Mouse (Mus musculus): ENCODE results near the gene Tmem53. TPM values are rescaled to one million over a fixed set of nuclear protein-coding genes. Genes with fewer than 3 reads are reported as not detected.
A peak's percentile ranks its signal among the peaks of the same experiment; 100 is the strongest.
"Not testable (repeated sequence)": the region's sequence is repeated elsewhere in the genome, so short reads cannot be mapped to it uniquely, and the experiment has no call there.

Tmem53 gene
- polyA plus RNA-seq, 1 experiment from 2014 or later, result 6.3 TPM

GRCm38 (mm10) chr4:117252755-117253154, 1.0 kb downstream of the Tmem53 start:
- 87% methylated on average over 5 of the region's 5 CpGs for WGBS
- no peak overlapping the region for H3K4me3 ChIP-seq (replicated peaks)
- H3K4me2 ChIP-seq, result peak overlapping the region; percentile 74
- H3K9ac ChIP-seq (replicated peaks), result no peak overlapping the region
- no peak overlapping the region for H3K27ac ChIP-seq (replicated peaks)
- H3K9me3 ChIP-seq (replicated peaks), result no peaks in the 10 kb centered on the region
- peaks cover 20% of the 10 kb centered on the region for H3K4me1 ChIP-seq
- H3K36me3 ChIP-seq, result no peaks in the 10 kb centered on the region
- ATAC-seq (ENCODE audit: low FRiP score), result no peak
- 0 out of 2 replicates have a peak, but pooled peaks cover 4% of the 10 kb centered on the region for H3K27me3 ChIP-seq (replicated peaks)

- H3K9ac ChIP-seq (replicated peaks), result no peak overlapping the region
- no peak for ATAC-seq (ENCODE audit: low FRiP score)
- H3K4me1 ChIP-seq, result peaks cover 20% of the 10 kb centered on the region
- 0 out of 2 replicates have a peak, but pooled peaks cover 4% of the 10 kb centered on the region for H3K27me3 ChIP-seq (replicated peaks)
- no peak overlapping the region for H3K4me2 ChIP-seq
- H3K9me3 ChIP-seq (replicated peaks), result no peaks in the 10 kb centered on the region
- no peak overlapping the region for H3K4me3 ChIP-seq (replicated peaks)
- 60% methylated on average over 12 of the region's 12 CpGs for WGBS
- H3K36me3 ChIP-seq, result no peaks in the 10 kb centered on the region
- H3K27ac ChIP-seq (replicated peaks), result no peak overlapping the region
Observed at GRCm38 (mm10) chr4:117253218-117254016, 1.7 kb downstream of the Tmem53 start.

- Histone ChIP-seq H3K4me3 (replicated peaks) (no peak overlapping the region), H3K4me1 (peaks cover 20% of the 10 kb centered on the region), H3K36me3 (no peaks in the 10 kb centered on the region), H3K27ac (replicated peaks) (no peak overlapping the region), H3K9ac (replicated peaks) (no peak overlapping the region), H3K27me3 (replicated peaks) (0 out of 2 replicates have a peak, but pooled peaks cover 4% of the 10 kb centered on the region), H3K4me2 (no peak overlapping the region), H3K9me3 (replicated peaks) (no peaks in the 10 kb centered on the region)
- WGBS, result 63% methylated on average over 5 of the region's 5 CpGs
- no peak for ATAC-seq (ENCODE audit: low FRiP score)
Observed at GRCm38 (mm10) chr4:117254017-117254627, 2.4 kb downstream of the Tmem53 start.

GRCm38 (mm10) chr4:117254672-117255071, 2.9 kb downstream of the Tmem53 start:
- peaks cover 20% of the 10 kb centered on the region for H3K4me1 ChIP-seq
- H3K36me3 ChIP-seq, result no peaks in the 10 kb centered on the region
- H3K9ac ChIP-seq (replicated peaks), result no peak overlapping the region
- no peak for ATAC-seq (ENCODE audit: low FRiP score)
- H3K9me3 ChIP-seq (replicated peaks), result no peaks in the 10 kb centered on the region
- H3K4me2 ChIP-seq, result no peak overlapping the region
- 0 out of 2 replicates have a peak, but pooled peaks cover 4% of the 10 kb centered on the region for H3K27me3 ChIP-seq (replicated peaks)
- no peak overlapping the region for H3K4me3 ChIP-seq (replicated peaks)
- WGBS, result 30% methylated on average over 6 of the region's 6 CpGs
- no peak overlapping the region for H3K27ac ChIP-seq (replicated peaks)

GRCm38 (mm10) chr4:117259909-117260308, 8.2 kb downstream of the Tmem53 start:
- H3K4me2 ChIP-seq; H3K9ac ChIP-seq (replicated peaks); H3K9me3 ChIP-seq (replicated peaks); H3K27me3 ChIP-seq (replicated peaks); ATAC-seq (ENCODE audit: low FRiP score); H3K4me3 ChIP-seq (replicated peaks); H3K36me3 ChIP-seq; H3K27ac ChIP-seq (replicated peaks): not testable (repeated sequence)
- H3K4me1 ChIP-seq, result peaks cover 10% of the 10 kb centered on the region
- 73% methylated on average over 6 of the region's 6 CpGs for WGBS

GRCm38 (mm10) chr4:117261222-117261621, 9.5 kb downstream of the Tmem53 start:
- Histone ChIP-seq H3K4me1 (peaks cover 8% of the 10 kb centered on the region), H3K9me3 (replicated peaks) (no peaks in the 10 kb centered on the region), H3K9ac (replicated peaks) (no peak overlapping the region), H3K36me3 (no peaks in the 10 kb centered on the region), H3K4me3 (replicated peaks) (no peak overlapping the region), H3K27me3 (replicated peaks) (no peaks in the 10 kb centered on the region), H3K27ac (replicated peaks) (no peak overlapping the region), H3K4me2 (no peak overlapping the region)
- 88% methylated on average over 2 of the region's 2 CpGs for WGBS
- no peak for ATAC-seq (ENCODE audit: low FRiP score)

GRCm38 (mm10) chr4:117262101-117262913, 10.6 kb downstream of the Tmem53 start:
- WGBS, result 46% methylated on average over 13 of the region's 13 CpGs
- Histone ChIP-seq H3K4me2 (no peak overlapping the region), H3K27ac (replicated peaks) (no peak overlapping the region), H3K36me3 (no peaks in the 10 kb centered on the region), H3K9me3 (replicated peaks) (no peaks in the 10 kb centered on the region), H3K9ac (replicated peaks) (no peak overlapping the region), H3K4me3 (replicated peaks) (no peak overlapping the region), H3K27me3 (replicated peaks) (no peaks in the 10 kb centered on the region), H3K4me1 (peaks cover 8% of the 10 kb centered on the region)
- no peak for ATAC-seq (ENCODE audit: low FRiP score)

GRCm38 (mm10) chr4:117262987-117263386, 11.2 kb downstream of the Tmem53 start:
- 55% methylated on average over 8 of the region's 8 CpGs for WGBS

GRCm38 (mm10) chr4:117267284-117267683, 15.5 kb downstream of the Tmem53 start:
- H3K27ac ChIP-seq (replicated peaks), result no peak overlapping the region
- H3K27me3 ChIP-seq (replicated peaks), result peaks cover 11% of the 10 kb centered on the region; the same call in 1 of the 2 replicates
- ATAC-seq (ENCODE audit: low FRiP score), result no peak
- 9% methylated on average over 2 of the region's 2 CpGs for WGBS
- peaks cover 10% of the 10 kb centered on the region for H3K36me3 ChIP-seq
- H3K4me1 ChIP-seq, result peaks cover 6% of the 10 kb centered on the region
- no peak overlapping the region for H3K4me2 ChIP-seq
- no peaks in the 10 kb centered on the region for H3K9me3 ChIP-seq (replicated peaks)
- no peak overlapping the region for H3K9ac ChIP-seq (replicated peaks)
- no peak overlapping the region for H3K4me3 ChIP-seq (replicated peaks)

More at GRCm38 (mm10) chr4:117262987-117263386, 11.2 kb downstream of the Tmem53 start:
- Histone ChIP-seq H3K27ac (replicated peaks) (no peak overlapping the region), H3K9ac (replicated peaks) (no peak overlapping the region), H3K4me3 (replicated peaks) (no peak overlapping the region), H3K4me1 (peaks cover 8% of the 10 kb centered on the region), H3K36me3 (no peaks in the 10 kb centered on the region), H3K4me2 (no peak overlapping the region), H3K9me3 (replicated peaks) (no peaks in the 10 kb centered on the region), H3K27me3 (replicated peaks) (peaks cover 3% of the 10 kb centered on the region; the same call in 1 of the 2 replicates)
- ATAC-seq (ENCODE audit: low FRiP score), result no peak

GRCm38 (mm10) chr4:117267831-117268437, 16.2 kb downstream of the Tmem53 start:
- no peak overlapping the region for H3K27ac ChIP-seq (replicated peaks)
- no peaks in the 10 kb centered on the region for H3K9me3 ChIP-seq (replicated peaks)
- H3K4me3 ChIP-seq (replicated peaks), result no peak overlapping the region
- peaks cover 11% of the 10 kb centered on the region; the same call in 1 of the 2 replicates for H3K27me3 ChIP-seq (replicated peaks)
- H3K9ac ChIP-seq (replicated peaks), result no peak overlapping the region
- H3K4me2 ChIP-seq, result no peak overlapping the region
- WGBS, result 92% methylated on average over 25 of the region's 25 CpGs
- peaks cover 2% of the 10 kb centered on the region; the same call in 1 of the 2 replicates for H3K4me1 ChIP-seq
- peaks cover 12% of the 10 kb centered on the region for H3K36me3 ChIP-seq
- ATAC-seq (ENCODE audit: low FRiP score), result no peak

- Histone ChIP-seq H3K4me3 (replicated peaks) (no peak overlapping the region), H3K4me2 (no peak overlapping the region), H3K9ac (replicated peaks) (no peak overlapping the region), H3K36me3 (peaks cover 29% of the 10 kb centered on the region), H3K27ac (replicated peaks) (no peak overlapping the region), H3K27me3 (replicated peaks) (peaks cover 11% of the 10 kb centered on the region; the same call in 1 of the 2 replicates), H3K9me3 (replicated peaks) (no peaks in the 10 kb centered on the region), H3K4me1 (peaks cover 2% of the 10 kb centered on the region; the same call in 1 of the 2 replicates)
- WGBS, result 8% methylated on average over 6 of the region's 6 CpGs
- peak; percentile 55; the same call in 1 of the 2 replicates for ATAC-seq (ENCODE audit: low FRiP score)
Observed at GRCm38 (mm10) chr4:117270278-117270677, 18.5 kb downstream of the Tmem53 start.
